Mouse (Mus musculus) right cerebral cortex, postnatal 14 days (tissue): ENCODE measurements at regions not wholly inside any gene's neighbourhood (a gene's known extent, or its start where the extent isn't known, plus 50 kb on each side); places are given as distances from the start of the nearest gene placed in this dataset.

Source experiments
- DNase-seq: peaks from one replicate; pipeline ENCODE4 v3.0.0; 2022

GRCm38 (mm10) chr13:106525406-106526206 lies 411.2 kb downstream of the Ipo11 start:
- DNase-seq: no peak

DNA sequence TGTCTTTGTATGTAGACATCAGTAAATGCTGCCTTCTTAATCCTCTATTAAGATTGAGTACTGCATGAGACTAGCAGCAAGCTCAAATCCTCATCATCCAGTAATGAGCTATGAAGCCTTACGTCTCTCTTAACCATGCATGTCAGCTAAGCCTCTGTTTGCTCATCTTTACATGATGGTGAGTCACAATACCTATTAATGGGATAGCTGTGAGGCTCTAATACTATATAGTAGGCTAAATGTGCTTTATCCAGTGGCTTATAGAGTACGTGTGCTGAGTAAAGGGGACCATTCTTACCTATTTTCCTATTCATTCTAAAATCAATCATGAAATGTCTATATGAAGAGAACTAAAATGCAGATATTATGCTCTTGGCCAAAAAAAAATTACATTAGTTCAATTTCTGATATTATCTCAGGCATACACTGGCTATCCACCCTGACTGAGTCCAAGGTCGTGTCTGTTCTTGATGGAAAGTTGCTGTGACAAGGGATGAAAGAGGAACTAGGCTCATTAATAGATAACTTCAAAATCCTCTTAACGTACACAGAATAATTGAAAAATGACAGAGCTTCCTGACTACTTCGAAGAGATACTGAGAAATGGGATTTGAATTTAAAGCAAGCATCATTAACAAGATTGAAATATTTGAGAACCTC lies 422.1 kb downstream of the Ipo11 start:
- DNase-seq: no peak

- DNase-seq: no peak
Measured at GRCm38 (mm10) chr13:106513669-106514068, 423.1 kb downstream of the Ipo11 start.

DNA sequence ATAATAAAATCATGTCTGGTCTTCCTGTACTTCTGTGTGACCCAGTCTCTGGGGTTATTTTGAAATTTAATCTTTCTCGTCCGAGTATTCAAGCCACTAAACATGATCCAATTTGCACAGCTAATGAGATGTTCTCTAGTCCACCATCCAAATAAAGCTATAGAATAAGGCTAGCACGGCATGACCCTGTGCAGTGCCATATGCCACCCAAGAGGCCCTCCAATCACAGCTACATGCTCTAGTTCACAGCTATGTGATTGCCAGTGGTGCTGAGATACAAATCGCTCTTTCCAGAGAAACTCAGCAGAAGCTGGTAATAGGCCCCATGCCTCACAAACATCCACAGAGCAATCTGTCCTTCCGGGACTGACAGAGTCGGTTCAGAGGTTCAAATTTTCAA lies 426.3 kb downstream of the Ipo11 start:
- DNase-seq: no peak

DNA sequence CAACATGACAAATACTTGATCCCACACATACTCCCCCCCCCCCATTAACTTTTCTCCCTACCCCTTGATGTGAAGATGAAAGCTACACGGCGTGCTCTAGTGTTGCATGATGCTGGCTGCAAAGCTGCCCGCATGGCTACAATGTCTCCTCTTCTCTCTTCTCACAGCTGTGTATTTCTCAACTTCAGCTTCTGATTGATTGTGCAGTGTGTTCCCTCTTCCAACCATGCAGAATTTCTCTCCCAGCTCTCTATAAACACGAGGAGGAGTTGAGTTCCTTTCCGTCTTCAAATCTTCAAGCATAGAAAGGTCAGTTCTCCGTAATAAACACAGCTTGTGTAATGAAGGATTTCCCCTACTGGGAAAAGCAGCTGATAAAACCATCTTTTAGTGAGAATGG lies 435.5 kb downstream of the Ipo11 start:
- DNase-seq: no peak

DNA sequence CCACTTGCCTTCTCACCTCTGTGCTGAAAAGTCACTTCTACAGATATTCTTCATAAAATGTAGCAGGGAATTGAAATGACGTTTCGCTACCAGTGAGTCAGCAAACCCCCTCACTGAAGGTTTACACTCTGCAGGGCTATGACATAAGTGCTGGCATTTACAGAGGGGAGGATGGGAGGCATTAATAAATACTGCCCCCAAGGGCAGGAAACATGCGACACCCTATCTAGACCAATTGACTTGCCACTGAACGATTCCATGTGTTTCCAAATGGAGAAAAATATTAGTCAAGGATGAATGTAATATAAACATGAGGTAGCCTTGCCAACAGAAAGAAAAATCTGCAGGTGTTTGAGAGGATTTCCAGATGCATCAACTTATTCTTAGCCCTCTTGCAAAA lies 465.5 kb downstream of the Ipo11 start:
- DNase-seq: no peak

- no peak for DNase-seq
Measured at GRCm38 (mm10) chr13:106454366-106454927, 482.3 kb downstream of the Ipo11 start.

DNA sequence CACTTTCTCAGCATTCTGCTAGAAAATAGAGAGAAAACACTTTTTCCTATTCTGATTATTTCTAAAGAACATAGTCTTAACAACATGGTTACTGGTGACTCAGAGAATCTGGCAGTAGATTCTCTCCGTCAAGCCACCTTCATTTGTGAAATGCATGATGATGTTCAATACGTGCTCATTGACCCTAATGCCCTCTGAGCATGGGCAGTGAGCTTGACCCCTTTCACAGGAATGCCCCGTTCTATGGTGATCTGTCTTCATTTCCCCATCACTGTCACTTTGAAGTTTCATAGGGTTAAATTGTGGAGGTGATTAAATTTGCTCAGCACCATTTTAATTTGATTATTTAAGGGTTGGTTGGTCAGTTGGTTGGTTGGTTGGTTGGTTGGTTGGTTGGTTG lies 504.6 kb downstream of the Ipo11 start:
- no peak for DNase-seq

- no peak for DNase-seq
Measured at GRCm38 (mm10) chr13:106406608-106407038, 530.1 kb downstream of the Ipo11 start.

- no peak for DNase-seq
Measured at GRCm38 (mm10) chr13:106392642-106393041, 544.1 kb downstream of the Ipo11 start.

GRCm38 (mm10) chr13:106388634-106389033 lies 548.1 kb downstream of the Ipo11 start:
- no peak for DNase-seq

- no peak for DNase-seq
Measured at GRCm38 (mm10) chr13:106367589-106367988, 569.2 kb downstream of the Ipo11 start.

DNA sequence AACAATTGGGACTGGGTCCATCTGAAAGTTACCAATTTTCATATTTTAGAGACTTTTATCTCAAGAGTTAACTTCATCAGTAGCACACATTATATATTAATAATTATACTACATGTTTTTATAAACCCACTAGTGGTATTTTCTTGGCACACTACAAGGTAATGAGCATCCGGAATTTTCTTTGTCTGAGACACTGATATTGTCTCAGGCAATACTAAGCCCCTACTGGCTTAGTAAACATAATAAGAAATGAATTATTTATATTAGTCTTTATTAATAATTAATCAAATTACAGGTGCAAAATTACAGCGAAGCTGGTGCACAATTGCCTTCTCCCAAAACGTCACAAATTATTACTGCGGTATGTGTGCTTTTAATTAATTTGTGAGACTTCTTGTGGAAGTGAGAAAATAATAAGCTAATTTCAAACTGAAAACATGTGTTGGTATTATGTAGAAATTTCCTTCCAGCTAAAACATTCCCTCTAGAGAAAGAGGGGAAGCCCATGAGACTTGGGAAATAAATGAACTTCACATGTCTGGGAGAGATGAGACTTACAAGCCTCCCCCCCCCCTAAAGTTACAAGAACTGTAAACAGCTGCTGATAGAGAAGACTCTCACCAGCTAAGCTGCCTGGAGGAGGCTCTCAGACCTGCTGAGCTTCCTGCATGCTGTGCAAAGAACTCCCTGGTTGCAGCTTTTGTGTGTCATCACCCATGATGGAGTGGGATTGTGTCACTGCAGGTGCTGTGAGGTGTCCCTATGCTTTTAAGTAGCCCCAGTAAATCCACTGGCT lies 583.9 kb downstream of the Ipo11 start:
- DNase-seq: no peak

DNA sequence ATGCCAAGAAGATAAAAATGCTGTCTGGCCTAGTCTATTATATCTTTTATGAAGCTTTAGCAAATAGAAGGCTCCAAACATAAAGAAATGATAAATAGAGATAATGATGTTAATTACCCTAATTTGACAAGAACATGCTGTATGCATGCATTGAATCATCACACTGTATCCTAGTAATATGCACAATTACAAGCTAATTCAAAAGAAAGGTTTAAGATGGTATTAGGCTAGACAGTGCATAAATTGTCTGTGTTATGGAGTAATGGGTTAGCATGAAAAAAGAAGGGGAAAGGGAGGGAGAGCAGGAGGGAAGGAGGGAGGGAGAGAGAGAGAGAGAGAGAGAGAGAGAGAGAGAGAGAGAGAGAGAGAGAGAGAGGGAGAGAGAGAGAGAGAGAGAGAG lies 604.7 kb downstream of the Ipo11 start:
- DNase-seq: no peak

DNA sequence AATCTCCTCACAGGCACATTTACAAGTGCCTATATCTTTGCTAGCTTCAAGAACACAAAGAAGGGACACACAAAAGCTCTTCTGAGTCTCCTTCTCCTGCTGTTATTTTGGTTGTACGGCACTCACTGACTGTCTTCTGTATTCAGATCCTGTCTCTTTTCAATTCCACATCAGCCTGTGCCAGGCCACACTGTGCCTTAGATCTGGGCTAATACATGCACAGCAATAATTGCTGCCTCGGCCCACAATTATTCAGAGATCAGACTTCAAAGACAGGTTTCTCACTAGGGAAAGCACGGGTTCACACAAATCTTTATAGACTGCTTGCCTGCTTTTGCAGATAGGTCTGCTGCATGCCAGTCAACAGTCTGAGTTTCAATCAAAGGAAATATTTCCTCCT lies 617.8 kb downstream of the Ipo11 start:
- DNase-seq: no peak

DNA sequence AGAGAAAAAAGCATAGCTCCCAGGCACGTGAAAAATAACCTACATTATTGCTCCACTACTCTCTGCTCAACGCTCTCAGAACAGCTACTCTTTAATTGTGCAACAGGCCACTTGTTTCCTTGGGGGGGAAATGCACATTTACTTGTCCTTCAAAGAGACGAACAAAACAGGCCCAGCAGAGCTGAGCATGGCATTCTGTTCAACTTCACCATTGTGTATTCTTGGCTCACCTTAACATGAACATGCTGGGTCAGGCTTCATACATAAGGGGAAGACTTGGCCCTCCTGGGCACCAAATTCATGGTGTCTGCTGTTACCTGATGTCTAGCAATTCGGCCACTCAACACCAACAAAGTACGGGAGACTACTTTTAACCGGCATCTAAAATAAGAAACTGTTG lies 618.3 kb downstream of the Ipo11 start:
- DNase-seq: no peak

DNA sequence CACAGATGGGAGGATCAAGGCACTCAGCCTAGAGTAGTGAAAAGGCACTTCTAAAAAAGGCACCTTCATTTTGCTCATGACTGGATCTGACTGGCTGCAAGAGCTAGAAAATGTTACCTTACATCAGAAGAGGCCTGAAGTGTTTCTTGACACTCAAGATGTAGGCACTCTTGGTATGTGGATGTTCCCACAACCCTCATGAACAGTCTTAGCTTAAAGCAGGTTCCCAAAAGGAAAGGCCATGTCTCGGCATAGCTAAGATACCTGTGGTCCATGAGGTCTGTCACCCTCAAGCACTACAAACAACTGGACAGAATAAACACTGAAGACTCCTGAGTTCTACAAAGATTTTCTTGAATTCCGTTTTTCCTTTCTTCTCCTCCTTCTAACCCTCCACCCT lies 619.5 kb downstream of the Ipo11 start:
- no peak for DNase-seq

- no peak for DNase-seq
Measured at GRCm38 (mm10) chr13:106281181-106281580, 655.6 kb downstream of the Ipo11 start.

DNA sequence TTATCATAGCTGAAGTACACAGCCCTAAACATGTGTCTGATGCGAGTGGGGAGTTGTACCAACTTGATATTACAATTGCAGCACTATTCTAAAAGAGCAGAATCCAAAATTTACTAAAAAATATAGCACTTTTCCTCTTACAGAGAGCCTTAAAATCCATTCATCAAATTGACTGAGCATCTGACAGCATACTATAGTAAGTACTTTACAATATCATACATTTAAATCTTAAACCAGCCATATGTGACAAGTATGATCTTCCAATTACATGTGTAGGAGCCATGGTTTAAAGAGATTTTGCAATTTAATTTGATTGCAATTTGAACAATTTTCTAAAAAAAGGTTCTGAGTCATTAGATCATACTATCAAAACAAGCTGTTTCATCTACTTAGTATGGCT lies 676.9 kb downstream of the Ipo11 start:
- no peak for DNase-seq
